Mouse (Mus musculus) embryo, embryonic 11 days (tissue): Measurements from ENCODE around the gene Rsph1.

ENCODE experiments used
- DNase-seq: peaks from one replicate; pipeline ENCODE4 v3.0.0-alpha.2; 2015

Rsph1 gene

GRCm38 (mm10) chr17:31253951-31254350 lies 23.2 kb downstream of the Rsph1 start:
- no peak for DNase-seq

GRCm38 (mm10) chr17:31247144-31247543 lies 30.0 kb downstream of the Rsph1 start:
- DNase-seq, result no peak

DNA sequence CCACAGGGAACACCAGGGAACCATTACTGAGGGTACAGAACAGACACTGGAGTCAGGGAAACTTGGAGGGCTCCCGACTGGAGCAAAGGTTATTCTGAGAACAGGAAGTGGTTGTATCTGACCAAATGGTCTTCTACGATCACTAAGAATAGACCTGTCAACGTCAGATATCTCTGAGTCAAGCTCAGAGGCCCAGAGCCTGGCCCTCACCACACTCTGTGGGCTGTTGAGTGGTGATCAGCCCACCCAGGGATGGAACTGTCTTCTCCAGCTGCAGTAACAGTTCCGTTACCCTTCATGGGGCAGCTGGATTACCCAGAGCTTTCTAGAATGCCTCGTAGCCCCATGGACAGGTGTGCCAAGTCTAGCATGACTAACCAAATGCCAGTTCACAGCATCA lies 31.9 kb downstream of the Rsph1 start:
- DNase-seq, result no peak

DNA sequence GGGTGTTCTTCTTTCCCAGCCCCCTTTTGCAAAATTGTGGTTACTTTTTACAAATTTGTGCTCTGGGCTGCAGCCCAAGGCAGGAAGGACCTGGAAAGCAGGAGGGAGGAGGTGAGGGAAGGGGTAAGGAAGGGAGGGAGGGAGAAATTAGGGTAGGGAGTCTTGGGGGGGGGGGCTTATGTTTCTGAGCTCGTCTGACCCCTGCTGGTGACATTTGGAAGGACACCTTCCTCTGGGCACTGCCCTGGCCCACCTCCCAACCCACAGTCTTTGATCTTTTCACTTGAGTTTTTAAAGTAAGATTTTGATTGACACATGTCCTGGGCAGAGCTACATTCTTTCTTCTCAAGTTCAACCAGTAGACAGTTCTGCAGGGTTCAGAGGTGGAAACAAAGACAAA lies 34.4 kb downstream of the Rsph1 start:
- no peak for DNase-seq

DNA sequence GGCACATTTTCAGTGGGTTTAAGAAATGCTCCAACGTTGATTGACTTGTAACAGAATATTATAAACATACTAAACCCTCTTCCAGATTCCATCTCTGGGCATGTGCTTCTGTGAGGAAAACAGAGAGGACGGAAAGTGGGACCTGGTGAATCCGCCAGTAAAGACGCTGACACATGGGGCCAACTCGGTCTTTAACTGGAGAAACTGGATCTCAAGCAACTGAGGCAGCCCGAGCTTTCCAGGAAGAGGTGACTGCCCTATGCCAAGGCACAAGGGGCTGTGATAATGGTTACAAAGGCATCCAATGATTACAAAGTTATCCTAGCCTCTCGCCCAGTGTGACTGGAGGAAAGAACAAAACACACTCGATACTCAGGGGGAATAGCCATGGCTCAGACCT lies 36.0 kb downstream of the Rsph1 start:
- DNase-seq, result no peak

DNA sequence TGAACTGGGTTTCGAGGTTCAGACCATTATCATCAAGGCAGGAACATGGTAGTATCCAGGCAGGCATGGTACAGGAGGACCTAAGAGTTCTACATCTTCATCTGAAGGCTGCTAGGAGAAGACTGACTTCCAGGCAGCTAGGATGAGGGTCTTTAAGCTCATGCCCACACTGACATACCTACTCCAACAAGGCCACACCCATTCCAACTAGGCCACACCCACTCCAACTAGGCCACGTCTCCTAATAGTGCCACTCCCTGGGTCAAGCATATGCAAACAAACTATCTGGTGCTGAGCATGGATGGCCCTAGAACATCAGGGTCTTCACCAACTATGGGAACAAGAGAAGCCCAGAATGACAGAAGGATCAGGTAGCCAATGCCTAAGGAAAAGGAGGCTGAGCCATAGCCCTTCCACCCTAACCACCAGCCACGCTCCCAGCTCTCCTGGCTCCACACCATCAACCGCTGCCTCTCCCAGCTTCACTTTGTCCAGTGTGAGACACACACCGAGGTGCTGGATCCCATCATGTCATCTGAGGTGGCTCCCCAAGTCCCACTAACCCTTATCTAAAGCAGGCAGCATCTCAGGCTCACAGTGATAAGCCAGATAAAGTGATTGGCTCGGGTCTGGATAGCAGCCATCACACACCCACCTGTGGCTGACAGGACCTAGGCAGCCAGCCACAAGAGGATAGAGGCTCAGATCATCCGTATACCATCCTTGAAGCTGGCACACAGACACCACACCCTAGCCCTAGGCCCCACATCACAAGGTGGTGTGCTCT lies 38.8 kb downstream of the Rsph1 start:
- no peak for DNase-seq

DNA sequence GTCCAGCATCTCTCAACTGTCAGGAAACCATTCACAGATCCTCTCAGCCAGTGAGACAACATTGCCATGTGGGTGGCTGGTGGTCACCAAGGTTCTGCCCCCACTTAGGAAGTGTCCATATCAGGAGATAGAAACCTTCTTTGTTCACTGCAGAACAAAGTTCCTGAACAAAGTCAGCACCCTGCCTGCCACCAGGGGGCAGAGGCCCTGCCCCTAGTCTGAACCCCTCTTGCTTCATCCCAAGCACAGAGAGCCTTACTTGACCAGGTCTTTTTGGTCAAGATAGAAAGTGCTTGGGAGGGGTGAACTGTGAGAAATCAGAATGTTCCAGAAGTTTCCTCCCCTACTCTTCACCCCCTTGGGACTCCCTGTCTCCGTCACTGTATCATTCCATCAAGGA lies 41.3 kb downstream of the Rsph1 start:
- no peak for DNase-seq

- no peak for DNase-seq
Measured at GRCm38 (mm10) chr17:31232251-31233010, 44.8 kb downstream of the Rsph1 start.

DNA sequence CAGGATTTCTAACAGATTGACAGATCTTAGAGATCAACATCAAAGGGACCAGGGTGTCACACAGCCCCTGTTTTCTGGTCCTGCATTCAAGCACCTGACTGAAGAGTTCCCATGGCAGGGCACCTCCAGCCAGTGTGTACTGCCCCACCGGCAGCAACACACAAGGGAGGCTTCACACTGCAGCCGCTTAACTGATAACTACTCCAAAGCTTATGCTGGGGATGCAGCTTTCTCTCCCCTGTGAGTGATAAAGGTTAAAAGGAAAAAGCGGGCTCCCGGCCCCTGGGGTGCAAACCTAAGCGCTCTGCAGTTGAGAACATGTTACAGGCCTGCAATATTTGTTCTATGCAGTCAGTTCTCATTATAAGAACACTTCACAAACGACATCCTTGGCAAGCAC lies 45.4 kb downstream of the Rsph1 start:
- no peak for DNase-seq

DNA sequence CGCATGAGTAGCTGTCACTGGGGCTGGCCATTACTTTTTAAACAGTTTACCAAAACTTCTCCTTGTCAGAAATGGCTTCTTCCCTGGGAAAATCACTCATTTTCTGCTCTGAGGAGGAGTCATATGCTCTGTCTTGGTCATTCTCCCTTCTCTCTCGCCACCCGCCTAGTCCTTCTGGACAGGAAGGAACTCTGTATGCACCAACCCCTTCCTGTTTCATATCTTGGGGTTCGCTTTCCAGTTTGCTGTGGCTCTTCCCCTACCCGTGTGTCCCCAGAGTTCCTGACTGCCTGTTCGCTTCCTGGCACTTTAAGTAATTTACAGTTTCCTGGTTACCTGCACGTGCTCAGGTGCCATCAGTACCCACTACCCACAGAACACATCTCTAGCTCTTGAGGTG lies 50.3 kb downstream of the Rsph1 start:
- DNase-seq, result no peak

- DNase-seq, result no peak
Measured at GRCm38 (mm10) chr17:31226368-31226767, 50.8 kb downstream of the Rsph1 start.

- no peak for DNase-seq
Measured at GRCm38 (mm10) chr17:31224591-31224990, 52.6 kb downstream of the Rsph1 start.

- DNase-seq, result no peak
Measured at GRCm38 (mm10) chr17:31223835-31224234, 53.3 kb downstream of the Rsph1 start.

GRCm38 (mm10) chr17:31222810-31223310 lies 54.3 kb downstream of the Rsph1 start:
- no peak for DNase-seq

DNA sequence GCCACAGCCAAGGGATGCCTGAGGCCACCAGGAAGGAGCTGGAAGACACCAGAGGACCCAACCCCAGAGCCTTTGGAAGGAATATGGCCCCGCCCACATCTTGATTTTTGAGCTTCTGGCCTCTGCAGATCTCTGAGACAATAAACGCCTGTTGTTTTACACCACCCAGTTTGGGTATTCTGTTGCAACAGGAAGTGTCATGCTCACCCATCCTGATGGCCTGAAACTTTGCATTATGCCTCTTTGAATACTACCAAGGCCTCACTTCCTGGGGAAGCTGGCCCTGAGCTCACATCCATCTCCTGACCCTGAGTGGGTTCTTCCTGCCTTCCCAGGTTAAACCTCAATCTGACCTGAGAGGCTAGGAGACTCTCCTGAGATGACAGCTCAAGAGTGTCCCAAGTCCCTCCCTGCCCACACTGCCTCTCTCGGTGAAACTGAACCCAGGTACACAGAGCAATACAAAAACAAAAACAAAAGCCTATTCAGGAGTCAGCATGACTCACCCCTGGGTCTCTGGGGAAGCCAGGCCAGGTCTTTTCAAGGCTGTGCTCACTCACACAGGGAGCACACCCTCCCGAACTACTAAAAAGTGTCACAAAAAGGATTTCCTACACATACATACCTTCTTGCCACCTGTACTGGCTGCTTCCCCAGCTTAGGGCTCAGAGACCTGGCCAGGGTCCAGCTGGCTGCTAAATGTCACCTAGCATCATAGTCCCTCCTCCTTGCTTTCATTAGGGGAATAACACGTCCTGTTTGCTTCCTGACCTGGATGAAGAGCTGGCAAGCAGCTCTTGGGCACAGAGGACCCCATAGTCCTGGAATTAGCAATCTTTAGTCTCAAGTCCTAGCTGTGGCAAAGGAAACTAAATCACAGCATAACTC lies 60.9 kb downstream of the Rsph1 start:
- no peak for DNase-seq

DNA sequence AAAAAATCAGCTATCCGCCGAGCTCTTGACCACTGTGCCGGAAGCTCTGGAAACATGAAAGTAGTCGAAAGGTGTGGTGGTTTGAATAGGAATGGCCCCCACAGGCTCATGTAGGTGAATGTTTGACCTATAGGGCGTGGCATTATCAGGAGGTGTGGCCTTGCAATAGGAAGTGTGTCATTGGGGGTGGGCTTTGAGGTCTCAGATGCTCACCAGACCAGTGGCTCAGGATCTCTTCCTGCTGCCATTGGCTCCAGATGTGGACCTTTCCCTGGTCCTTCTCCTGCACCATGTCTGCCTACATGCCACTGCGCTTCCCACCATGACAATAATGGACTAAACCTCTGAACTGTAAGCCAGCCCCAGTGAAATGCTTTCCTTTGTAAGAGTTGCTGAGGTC lies 65.3 kb downstream of the Rsph1 start:
- DNase-seq, result no peak

GRCm38 (mm10) chr17:31210299-31210698 lies 66.9 kb downstream of the Rsph1 start:
- DNase-seq, result no peak

DNA sequence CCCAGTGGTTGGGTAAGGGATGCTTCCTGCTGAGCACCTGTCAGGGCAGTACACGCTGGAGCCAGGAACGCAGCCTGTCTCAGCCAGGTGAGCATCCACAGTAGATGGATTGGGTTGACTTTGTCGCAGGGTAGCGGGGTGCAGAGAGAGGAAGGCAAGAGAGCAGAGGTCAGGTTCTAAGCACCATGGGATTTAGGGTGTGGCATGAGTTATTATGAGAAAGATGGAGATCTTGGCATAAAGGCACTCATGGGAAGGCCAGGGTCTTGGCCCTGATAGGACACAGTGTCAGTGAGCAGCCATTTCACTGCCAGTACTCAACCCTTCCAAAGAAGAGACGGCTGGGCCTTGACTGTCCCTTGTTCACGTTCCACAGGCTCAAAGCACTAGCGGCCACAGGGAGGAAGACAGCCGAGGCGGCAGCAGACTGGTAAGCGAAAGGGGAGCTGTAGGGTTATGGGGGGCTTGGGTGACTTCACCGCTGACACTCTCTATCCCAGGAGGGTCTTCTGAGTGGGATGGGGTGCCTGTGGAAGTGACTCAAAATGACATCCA lies 67.7 kb downstream of the Rsph1 start:
- DNase-seq, result no peak

- no peak for DNase-seq
Measured at GRCm38 (mm10) chr17:31208654-31209053, 68.5 kb downstream of the Rsph1 start.

- DNase-seq, result no peak
Measured at GRCm38 (mm10) chr17:31207771-31208334, 69.3 kb downstream of the Rsph1 start, which contains the start of gene Ubash3a. Gene Ubash3a (plus strand): TSS chr17:31207873.
